Mouse (Mus musculus): ENCODE measurements around the gene Itpr1. TPM values are rescaled to one million over a fixed set of nuclear protein-coding genes. Genes with fewer than 3 reads are reported as not detected.

Itpr1 gene
- polyA plus RNA-seq, 1 experiment from 2014 or later: 16.6 TPM

GRCm38 (mm10) chr6:108415847-108416246 lies 203.0 kb downstream of the Itpr1 start:
- H3K9me3 ChIP-seq (ENCODE audit: control insufficient read depth, low read length): no peaks in the 10 kb centered on the region
- peaks cover 91% of the 10 kb centered on the region for H3K36me3 ChIP-seq (ENCODE audit: control insufficient read depth, insufficient read depth, low read length)
- ATAC-seq (ENCODE audit: insufficient number of reproducible peaks, insufficient read depth, low FRiP score, low read depth): no peak
- H3K4me2 ChIP-seq (ENCODE audit: low read length): no peak overlapping the region
- H3K9ac ChIP-seq (ENCODE audit: low read length): no peak overlapping the region
- no peaks in the 10 kb centered on the region for H3K4me1 ChIP-seq (ENCODE audit: control insufficient read depth in 2 of 2, insufficient read depth in 2 of 2, low read length in 2 of 2)
- no peaks in the 10 kb centered on the region for H3K27me3 ChIP-seq (ENCODE audit: control insufficient read depth, insufficient read depth, low read length)
- H3K27ac ChIP-seq (replicated peaks in 1 of 2; ENCODE audit: control insufficient read depth in 1 of 2, insufficient read depth in 1 of 2, low read depth in 2 of 2, low read length in 2 of 2): no peak overlapping the region
- WGBS: 89% methylated on average over 4 of the region's 4 CpGs
- no peak overlapping the region for H3K4me3 ChIP-seq (ENCODE audit: control insufficient read depth in 1 of 2, insufficient read depth in 1 of 2, low read depth in 1 of 2, low read length in 2 of 2)

GRCm38 (mm10) chr6:108417508-108417907 lies 204.6 kb downstream of the Itpr1 start:
- no peak overlapping the region for H3K4me2 ChIP-seq (ENCODE audit: low read length)
- no peak overlapping the region for H3K9ac ChIP-seq (ENCODE audit: low read length)
- no peaks in the 10 kb centered on the region for H3K4me1 ChIP-seq (ENCODE audit: control insufficient read depth in 2 of 2, insufficient read depth in 2 of 2, low read length in 2 of 2)
- no peak overlapping the region for H3K4me3 ChIP-seq (ENCODE audit: control insufficient read depth in 1 of 2, insufficient read depth in 1 of 2, low read depth in 1 of 2, low read length in 2 of 2)
- 33% methylated on average over 8 of the region's 8 CpGs for WGBS
- peak; percentile 59; the same call in 1 of the 2 replicates for ATAC-seq (ENCODE audit: insufficient number of reproducible peaks, insufficient read depth, low FRiP score, low read depth)
- no peaks in the 10 kb centered on the region for H3K27me3 ChIP-seq (ENCODE audit: control insufficient read depth, insufficient read depth, low read length)
- no peak overlapping the region for H3K27ac ChIP-seq (replicated peaks in 1 of 2; ENCODE audit: control insufficient read depth in 1 of 2, insufficient read depth in 1 of 2, low read depth in 2 of 2, low read length in 2 of 2)
- H3K36me3 ChIP-seq (ENCODE audit: control insufficient read depth, insufficient read depth, low read length): peaks cover 89% of the 10 kb centered on the region
- H3K9me3 ChIP-seq (ENCODE audit: control insufficient read depth, low read length): no peaks in the 10 kb centered on the region

- WGBS: 95% methylated on average over 7 of the region's 7 CpGs
- H3K4me2 ChIP-seq (ENCODE audit: low read length): no peak overlapping the region
- peaks cover 89% of the 10 kb centered on the region for H3K36me3 ChIP-seq (ENCODE audit: control insufficient read depth, insufficient read depth, low read length)
- H3K4me3 ChIP-seq (ENCODE audit: control insufficient read depth in 1 of 2, insufficient read depth in 1 of 2, low read depth in 1 of 2, low read length in 2 of 2): no peak overlapping the region
- no peak for ATAC-seq (ENCODE audit: insufficient number of reproducible peaks, insufficient read depth, low FRiP score, low read depth)
- no peak overlapping the region for H3K27ac ChIP-seq (replicated peaks in 1 of 2; ENCODE audit: control insufficient read depth in 1 of 2, insufficient read depth in 1 of 2, low read depth in 2 of 2, low read length in 2 of 2)
- no peaks in the 10 kb centered on the region for H3K4me1 ChIP-seq (ENCODE audit: control insufficient read depth in 2 of 2, insufficient read depth in 2 of 2, low read length in 2 of 2)
- no peaks in the 10 kb centered on the region for H3K9me3 ChIP-seq (ENCODE audit: control insufficient read depth, low read length)
- no peak overlapping the region for H3K9ac ChIP-seq (ENCODE audit: low read length)
- H3K27me3 ChIP-seq (ENCODE audit: control insufficient read depth, insufficient read depth, low read length): no peaks in the 10 kb centered on the region
These were observed 205.3 kb downstream of the Itpr1 start for GRCm38 (mm10) chr6:108418218-108418617.

GRCm38 (mm10) chr6:108424749-108425584 lies 212.1 kb downstream of the Itpr1 start:
- WGBS: 66% methylated on average over 9 of the region's 9 CpGs
- Histone ChIP-seq H3K9ac (ENCODE audit: low read length) (no peak overlapping the region), H3K27me3 (ENCODE audit: control insufficient read depth, insufficient read depth, low read length) (no peaks in the 10 kb centered on the region), H3K4me3 (ENCODE audit: control insufficient read depth in 1 of 2, insufficient read depth in 1 of 2, low read depth in 1 of 2, low read length in 2 of 2) (no peak overlapping the region), H3K4me2 (ENCODE audit: low read length) (no peak overlapping the region), H3K4me1 (ENCODE audit: control insufficient read depth in 2 of 2, insufficient read depth in 2 of 2, low read length in 2 of 2) (peaks cover 2 to 3% of the 10 kb centered on the region in 2 experiments; a peak in 2 of 4 replicates), H3K36me3 (ENCODE audit: control insufficient read depth, insufficient read depth, low read length) (peaks cover 41% of the 10 kb centered on the region), H3K27ac (replicated peaks in 1 of 2; ENCODE audit: control insufficient read depth in 1 of 2, insufficient read depth in 1 of 2, low read depth in 2 of 2, low read length in 2 of 2) (no peak overlapping the region; a peak in 1 of 4 replicates), H3K9me3 (ENCODE audit: control insufficient read depth, low read length) (no peaks in the 10 kb centered on the region)
- no peak for ATAC-seq (ENCODE audit: insufficient number of reproducible peaks, insufficient read depth, low FRiP score, low read depth)

- Histone ChIP-seq H3K9me3 (ENCODE audit: control insufficient read depth, low read length) (no peaks in the 10 kb centered on the region), H3K27ac (replicated peaks in 1 of 2; ENCODE audit: control insufficient read depth in 1 of 2, insufficient read depth in 1 of 2, low read depth in 2 of 2, low read length in 2 of 2) (peak overlapping the region; percentile 30 to 67; a peak in 3 of 4 replicates), H3K4me2 (ENCODE audit: low read length) (peak overlapping the region; percentile 14; the same call in 1 of the 2 replicates), H3K4me3 (ENCODE audit: control insufficient read depth in 1 of 2, insufficient read depth in 1 of 2, low read depth in 1 of 2, low read length in 2 of 2) (no peak overlapping the region), H3K36me3 (ENCODE audit: control insufficient read depth, insufficient read depth, low read length) (peaks cover 28% of the 10 kb centered on the region), H3K27me3 (ENCODE audit: control insufficient read depth, insufficient read depth, low read length) (no peaks in the 10 kb centered on the region), H3K4me1 (ENCODE audit: control insufficient read depth in 2 of 2, insufficient read depth in 2 of 2, low read length in 2 of 2) (peaks cover 2 to 3% of the 10 kb centered on the region in 2 experiments; a peak in 2 of 4 replicates), H3K9ac (ENCODE audit: low read length) (no peak overlapping the region)
- WGBS: 19% methylated on average over 10 of the region's 10 CpGs
- ATAC-seq (ENCODE audit: insufficient number of reproducible peaks, insufficient read depth, low FRiP score, low read depth): peak; percentile 75
These were observed 213.9 kb downstream of the Itpr1 start for GRCm38 (mm10) chr6:108426789-108427188.

GRCm38 (mm10) chr6:108428383-108428782 lies 215.5 kb downstream of the Itpr1 start:
- 74% methylated on average over 3 of the region's 3 CpGs for WGBS
- no peak for ATAC-seq (ENCODE audit: insufficient number of reproducible peaks, insufficient read depth, low FRiP score, low read depth)
- H3K27ac ChIP-seq (replicated peaks in 1 of 2; ENCODE audit: control insufficient read depth in 1 of 2, insufficient read depth in 1 of 2, low read depth in 2 of 2, low read length in 2 of 2): no peak overlapping the region
- H3K9ac ChIP-seq (ENCODE audit: low read length): no peak overlapping the region
- no peaks in the 10 kb centered on the region for H3K9me3 ChIP-seq (ENCODE audit: control insufficient read depth, low read length)
- H3K27me3 ChIP-seq (ENCODE audit: control insufficient read depth, insufficient read depth, low read length): no peaks in the 10 kb centered on the region
- peaks cover 2 to 3% of the 10 kb centered on the region in 2 experiments; a peak in 2 of 4 replicates for H3K4me1 ChIP-seq (ENCODE audit: control insufficient read depth in 2 of 2, insufficient read depth in 2 of 2, low read length in 2 of 2)
- peaks cover 19% of the 10 kb centered on the region; the same call in 1 of the 2 replicates for H3K36me3 ChIP-seq (ENCODE audit: control insufficient read depth, insufficient read depth, low read length)
- H3K4me2 ChIP-seq (ENCODE audit: low read length): no peak overlapping the region
- H3K4me3 ChIP-seq (ENCODE audit: control insufficient read depth in 1 of 2, insufficient read depth in 1 of 2, low read depth in 1 of 2, low read length in 2 of 2): no peak overlapping the region

- H3K27ac ChIP-seq (replicated peaks in 1 of 2; ENCODE audit: control insufficient read depth in 1 of 2, insufficient read depth in 1 of 2, low read depth in 2 of 2, low read length in 2 of 2): no peak overlapping the region
- H3K4me2 ChIP-seq (ENCODE audit: low read length): no peak overlapping the region
- no peaks in the 10 kb centered on the region for H3K27me3 ChIP-seq (ENCODE audit: control insufficient read depth, insufficient read depth, low read length)
- no peak overlapping the region for H3K4me3 ChIP-seq (ENCODE audit: control insufficient read depth in 1 of 2, insufficient read depth in 1 of 2, low read depth in 1 of 2, low read length in 2 of 2)
- peaks cover 2 to 3% of the 10 kb centered on the region in 2 experiments; a peak in 2 of 4 replicates for H3K4me1 ChIP-seq (ENCODE audit: control insufficient read depth in 2 of 2, insufficient read depth in 2 of 2, low read length in 2 of 2)
- ATAC-seq (ENCODE audit: insufficient number of reproducible peaks, insufficient read depth, low FRiP score, low read depth): no peak
- no peaks in the 10 kb centered on the region for H3K9me3 ChIP-seq (ENCODE audit: control insufficient read depth, low read length)
- WGBS: 83% methylated on average over 8 of the region's 8 CpGs
- no peak overlapping the region for H3K9ac ChIP-seq (ENCODE audit: low read length)
- H3K36me3 ChIP-seq (ENCODE audit: control insufficient read depth, insufficient read depth, low read length): peaks cover 15% of the 10 kb centered on the region; the same call in 1 of the 2 replicates
These were observed 217.1 kb downstream of the Itpr1 start for GRCm38 (mm10) chr6:108429950-108430349.

Data from heart, embryonic 14.5 days (tissue).